In genomic region chr2:127588897-127589296, GRCm38 (mm10) we compare ENCODE assay signal across 21 mouse cellular contexts. TPM values are rescaled to one million over a fixed set of nuclear protein-coding genes. Genes with fewer than 3 reads are reported as not detected.
DNase-seq lines count a peak whose midpoint lies in the region; ATAC-seq and TF ChIP-seq lines count a peak whose summit lies in the region.
"Had no signal": no experiment of that assay in that cellular context is flagged by ENCODE, and none has a peak within 500 bp of the region (broad histone marks: within the 10 kb centered on the region; RNA-seq: fewer than 3 reads in every experiment).

No protein-coding gene starts in this region.

- peak; percentile 83 for DNase-seq in heart, adult 11 months
- DNase-seq in midbrain, embryonic 10.5 days (ENCODE audit: low spot score) = no peak
- DNase-seq in midbrain, embryonic 11.5 days (ENCODE audit: low spot score, missing footprints) = no peak
- no peak for DNase-seq in G1E (ENCODE audit: low spot score)
- DNase-seq in embryo, embryonic 11 days = no peak
- DNase-seq: adrenal gland, adult 2 months; cerebellum, adult 11 months; cerebellum, postnatal 25 days; gastrocnemius, postnatal 25 days; heart, postnatal 4 days; kidney, adult 9 months; spleen, adult 18-20 months; thymus, adult 18-20 months had no signal

- no peak overlapping the region for H3K9ac ChIP-seq in heart, embryonic 12.5 days
- H3K9ac ChIP-seq in midbrain, embryonic 11.5 days (ENCODE audit: low read length) = no peak overlapping the region
- H3K9ac ChIP-seq in neural tube, embryonic 15.5 days (replicated peaks) = no peak overlapping the region
- H3K9ac ChIP-seq: limb, embryonic 15.5 days had no signal

- WGBS in heart, embryonic 12.5 days = 92% methylated on average over 9 of the region's 9 CpGs
- 94% methylated on average over 9 of the region's 9 CpGs for WGBS in midbrain, embryonic 10.5 days
- 88% methylated on average over 9 of the region's 9 CpGs for WGBS in midbrain, embryonic 11.5 days
- 93% methylated on average over 9 of the region's 9 CpGs for WGBS in neural tube, embryonic 15.5 days

- no peak overlapping the region for H3K4me2 ChIP-seq in heart, embryonic 12.5 days
- no peak overlapping the region for H3K4me2 ChIP-seq in midbrain, embryonic 11.5 days
- H3K4me2 ChIP-seq in neural tube, embryonic 15.5 days = peak overlapping the region; percentile 69; the same call in 1 of the 2 replicates

- peaks cover 27% of the 10 kb centered on the region for H3K36me3 ChIP-seq in heart, embryonic 12.5 days
- H3K36me3 ChIP-seq in midbrain, embryonic 10.5 days = peaks cover 32% of the 10 kb centered on the region
- no peaks in the 10 kb centered on the region; the same call in 1 of the 2 replicates for H3K36me3 ChIP-seq in midbrain, embryonic 11.5 days (ENCODE audit: control insufficient read depth, insufficient read depth, low read length)
- H3K36me3 ChIP-seq in G1E (replicated peaks) = peaks cover 45% of the 10 kb centered on the region
- H3K36me3 ChIP-seq in neural tube, embryonic 15.5 days = peaks cover 18% of the 10 kb centered on the region

- ATAC-seq in heart, embryonic 12.5 days (ENCODE audit: insufficient number of reproducible peaks, low FRiP score) = no peak
- ATAC-seq in midbrain, embryonic 11.5 days (ENCODE audit: low FRiP score) = no peak
- no peak for ATAC-seq in G1E (ENCODE audit: extremely low read depth, insufficient number of reproducible peaks, low FRiP score, poor library complexity, severe bottlenecking)
- no peak for ATAC-seq in neural tube, embryonic 15.5 days (ENCODE audit: low FRiP score)
- ATAC-seq: lung, postnatal 0 days had no signal

- H3K4me1 ChIP-seq in heart, embryonic 12.5 days (replicated peaks) = peaks cover 26% of the 10 kb centered on the region
- H3K4me1 ChIP-seq in midbrain, embryonic 10.5 days = peaks cover 39% of the 10 kb centered on the region
- H3K4me1 ChIP-seq in midbrain, embryonic 11.5 days (ENCODE audit: control insufficient read depth, insufficient read depth, low read length) = peaks cover 19% of the 10 kb centered on the region
- peaks cover 40% of the 10 kb centered on the region for H3K4me1 ChIP-seq in G1E (ENCODE audit: insufficient read depth, low read depth, low read length)
- H3K4me1 ChIP-seq in neural tube, embryonic 15.5 days = peaks cover 34% of the 10 kb centered on the region

- no peak overlapping the region for H3K4me3 ChIP-seq in heart, embryonic 12.5 days
- peak overlapping the region; percentile 81; the same call in 1 of the 2 replicates for H3K4me3 ChIP-seq in midbrain, embryonic 10.5 days
- no peak overlapping the region for H3K4me3 ChIP-seq in midbrain, embryonic 11.5 days (ENCODE audit: low read depth, low read length)
- peak overlapping the region; percentile 39; the same call in 1 of the 2 replicates for H3K4me3 ChIP-seq in G1E (ENCODE audit: low read depth, low read length)
- no peak overlapping the region for H3K4me3 ChIP-seq in neural tube, embryonic 15.5 days (replicated peaks)

- no peak for TF ChIP-seq CTCF in G1E (IDR thresholded peaks at IDR 0.05; ENCODE audit: low read depth, low read length)

- H3K27me3 ChIP-seq in heart, embryonic 12.5 days (replicated peaks) = no peaks in the 10 kb centered on the region
- H3K27me3 ChIP-seq in midbrain, embryonic 10.5 days (ENCODE audit: low read depth, poor library complexity, severe bottlenecking) = no peaks in the 10 kb centered on the region
- no peaks in the 10 kb centered on the region for H3K27me3 ChIP-seq in midbrain, embryonic 11.5 days (ENCODE audit: control insufficient read depth, insufficient read depth, low read length)
- H3K27me3 ChIP-seq in G1E (ENCODE audit: insufficient read depth, low read length) = no peaks in the 10 kb centered on the region
- no peaks in the 10 kb centered on the region for H3K27me3 ChIP-seq in neural tube, embryonic 15.5 days (replicated peaks)
- H3K27me3 ChIP-seq: limb, embryonic 15.5 days had no signal

- H3K27ac ChIP-seq in heart, embryonic 12.5 days (ENCODE audit: poor library complexity, severe bottlenecking) = no peak overlapping the region
- H3K27ac ChIP-seq in midbrain, embryonic 10.5 days (replicated peaks) = no peak overlapping the region
- no peak overlapping the region for H3K27ac ChIP-seq in midbrain, embryonic 11.5 days (ENCODE audit: low read depth, low read length)
- no peak overlapping the region for H3K27ac ChIP-seq in neural tube, embryonic 15.5 days (replicated peaks)
- H3K27ac ChIP-seq: limb, embryonic 15.5 days had no signal

- H3K9me3 ChIP-seq in heart, embryonic 12.5 days (replicated peaks) = no peaks in the 10 kb centered on the region
- no peaks in the 10 kb centered on the region for H3K9me3 ChIP-seq in midbrain, embryonic 10.5 days (replicated peaks)
- H3K9me3 ChIP-seq in midbrain, embryonic 11.5 days (ENCODE audit: control insufficient read depth, low read length) = no peaks in the 10 kb centered on the region
- H3K9me3 ChIP-seq in G1E (replicated peaks) = no peaks in the 10 kb centered on the region
- no peaks in the 10 kb centered on the region for H3K9me3 ChIP-seq in neural tube, embryonic 15.5 days (replicated peaks)
- H3K9me3 ChIP-seq: limb, embryonic 15.5 days had no signal

RNA-seq across cellular contexts. Expression of gene Mrps5, which starts 1.9 kb away (rescaled TPM):
- 138 and 144 TPM in 2 replicates for polyA plus RNA-seq in heart, embryonic 12.5 days (2016; fragmentation: Nextera tagmentation; extraction: Ambion mirVana)
- 169 and 178 TPM in 2 replicates for polyA plus RNA-seq in midbrain, embryonic 10.5 days (2016; fragmentation: Nextera tagmentation; extraction: Ambion mirVana)
- 159 and 170 TPM in 2 replicates for polyA plus RNA-seq in midbrain, embryonic 11.5 days (2014; fragmentation: Nextera tagmentation; extraction: Ambion mirVana)
- total RNA-seq in G1E (2014; fragmentation: Nextera tagmentation) (52.3 and 55.8 TPM in 2 replicates), G1E (2017) (82.4 and 95.1 TPM in 2 replicates)
- polyA plus RNA-seq in G1E (2012) = 187 and 194 TPM in 2 replicates
- polyA plus RNA-seq in neural tube, embryonic 15.5 days (2015; fragmentation: Nextera tagmentation; extraction: Ambion mirVana) = 141 and 147 TPM in 2 replicates

RNA-seq across cellular contexts. Expression of gene Zfp661, which starts 2.0 kb away (rescaled TPM):
- 2.4 and 2.9 TPM in 2 replicates for polyA plus RNA-seq in heart, embryonic 12.5 days (2016; fragmentation: Nextera tagmentation; extraction: Ambion mirVana)
- 7.6 and 9.6 TPM in 2 replicates for polyA plus RNA-seq in midbrain, embryonic 10.5 days (2016; fragmentation: Nextera tagmentation; extraction: Ambion mirVana)
- polyA plus RNA-seq in midbrain, embryonic 11.5 days (2014; fragmentation: Nextera tagmentation; extraction: Ambion mirVana) = 8.9 and 9.2 TPM in 2 replicates
- 5.1 and 6.5 TPM in 2 replicates for total RNA-seq in G1E (2014; fragmentation: Nextera tagmentation)
- 6.3 and 7.1 TPM in 2 replicates for total RNA-seq in G1E (2017)
- 0.22 and 0.24 TPM in 2 replicates for polyA plus RNA-seq in G1E (2012)
- 6.3 and 6.5 TPM in 2 replicates for polyA plus RNA-seq in neural tube, embryonic 15.5 days (2015; fragmentation: Nextera tagmentation; extraction: Ambion mirVana)
- polyA plus RNA-seq: erythroblast, embryonic 14.5 days had no signal

RNA-seq across cellular contexts. Expression of gene Prom2, which starts 47.6 kb away (rescaled TPM):
- 0.19 and 0.21 TPM in 2 replicates for polyA plus RNA-seq in heart, embryonic 12.5 days (2016; fragmentation: Nextera tagmentation; extraction: Ambion mirVana)
- 0.28 and 0.43 TPM in 2 replicates for polyA plus RNA-seq in midbrain, embryonic 10.5 days (2016; fragmentation: Nextera tagmentation; extraction: Ambion mirVana)
- polyA plus RNA-seq in midbrain, embryonic 11.5 days (2014; fragmentation: Nextera tagmentation; extraction: Ambion mirVana) = 0.32 TPM in 1 of 2 replicates, not detected in the other
- total RNA-seq in G1E (2014; fragmentation: Nextera tagmentation) (not detected in 2 replicates), G1E (2017) (0.06 and 0.11 TPM in 2 replicates)
- not detected in 2 replicates for polyA plus RNA-seq in G1E (2012)
- polyA plus RNA-seq in neural tube, embryonic 15.5 days (2015; fragmentation: Nextera tagmentation; extraction: Ambion mirVana) = 0.06 and 0.50 TPM in 2 replicates
- total RNA-seq: gastrocnemius, postnatal 25 days; megakaryocyte-erythroid progenitor cell, adult 5-6 weeks had no signal
- polyA plus RNA-seq: C2C12; erythroblast, embryonic 14.5 days; heart, embryonic 14.5 days had no signal

Comparison
In these comparisons a context has a peak if more than half of its experiments do, and no peak if none do; other contexts are left out.
1. H3K4me3 ChIP-seq: peak in midbrain, embryonic 10.5 days (single experiment) and G1E (single experiment); none in heart, embryonic 12.5 days (single experiment), midbrain, embryonic 11.5 days (single experiment) and neural tube, embryonic 15.5 days (single experiment).